Mouse (Mus musculus) E14TG2a.4 (cell line): ENCODE measurements around the gene Zfp786.
"Not testable (repeated sequence)": the region's sequence is repeated elsewhere in the genome, so short reads cannot be mapped to it uniquely, and the experiment has no call there.

Source experiments
- CTCF ChIP-seq: conservative IDR thresholded peaks from 2 replicates; pipeline ENCODE4 v1.5.1; 2014; ENCODE audit warnings: low read length
- POU5F1 ChIP-seq: IDR thresholded peaks from 2 replicates; pipeline ENCODE4 v1.6.1; 2014; ENCODE audit warnings: low read length, borderline replicate concordance

DNA sequence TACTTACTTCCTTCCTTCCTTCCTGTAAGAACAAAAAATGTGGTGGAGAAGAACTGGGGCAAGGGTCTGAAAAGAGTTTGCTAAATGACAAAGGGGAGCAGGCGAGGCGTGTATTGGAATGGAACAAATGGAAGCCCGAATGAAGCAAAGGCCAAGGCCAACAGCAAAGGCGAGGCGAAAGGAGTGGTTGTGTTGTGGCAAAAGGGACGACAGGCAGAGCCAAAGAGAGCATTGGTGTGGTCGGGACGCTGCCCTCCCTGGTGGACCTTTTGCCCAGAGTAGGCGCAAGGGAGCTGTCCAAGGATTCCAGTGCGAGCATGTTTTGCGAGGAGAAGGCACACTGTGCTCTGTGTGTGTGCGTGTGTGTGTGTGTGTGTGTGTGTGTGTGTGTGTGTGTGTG, 59.6 kb downstream of the Zfp786 start:
- TF ChIP-seq CTCF, POU5F1: not testable (repeated sequence)
